Mouse (Mus musculus) ZHBTc4 (cell line): Measurements from ENCODE around the gene Nphs1.
"Not testable (repeated sequence)": the region's sequence is repeated elsewhere in the genome, so short reads cannot be mapped to it uniquely, and the experiment has no call there.

Source experiments
- DNase-seq: peaks from one replicate; pipeline ENCODE4 v3.0.0-alpha.2; 2011; ENCODE audit warnings: low read depth, low spot score

Gene Nphs1

DNA sequence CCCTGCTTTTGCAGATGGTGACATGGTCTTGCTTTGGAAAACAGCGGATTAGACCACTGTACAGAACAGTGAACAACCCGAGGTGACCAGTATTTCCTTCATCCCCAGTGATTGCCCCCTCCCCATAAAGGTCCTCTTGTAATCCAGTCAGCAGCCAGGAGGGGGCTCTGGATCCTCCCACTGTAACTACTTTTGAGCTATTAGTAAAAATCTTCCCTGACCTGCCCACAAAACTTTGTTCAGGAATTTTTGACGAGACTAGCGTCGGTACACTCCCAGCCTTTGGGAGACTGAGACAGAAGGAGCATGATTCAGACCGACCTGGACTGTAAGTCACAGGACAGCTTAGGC, 32.8 kb downstream of the Nphs1 start:
- peak; percentile 61 for DNase-seq

GRCm38 (mm10) chr7:30492765-30493164, 34.6 kb downstream of the Nphs1 start:
- peak; percentile 91 for DNase-seq

GRCm38 (mm10) chr7:30493401-30493931, 35.4 kb downstream of the Nphs1 start, which contains the start of gene Prodh2:
Prodh2 (plus strand) TSS chr7:30493622.
- peak; percentile 73 for DNase-seq

- peak; percentile 64 for DNase-seq
Measured at GRCm38 (mm10) chr7:30495506-30496042, 37.5 kb downstream of the Nphs1 start.

- DNase-seq, result not testable (repeated sequence)
Measured at GRCm38 (mm10) chr7:30501159-30501558, 43.0 kb downstream of the Nphs1 start.

DNA sequence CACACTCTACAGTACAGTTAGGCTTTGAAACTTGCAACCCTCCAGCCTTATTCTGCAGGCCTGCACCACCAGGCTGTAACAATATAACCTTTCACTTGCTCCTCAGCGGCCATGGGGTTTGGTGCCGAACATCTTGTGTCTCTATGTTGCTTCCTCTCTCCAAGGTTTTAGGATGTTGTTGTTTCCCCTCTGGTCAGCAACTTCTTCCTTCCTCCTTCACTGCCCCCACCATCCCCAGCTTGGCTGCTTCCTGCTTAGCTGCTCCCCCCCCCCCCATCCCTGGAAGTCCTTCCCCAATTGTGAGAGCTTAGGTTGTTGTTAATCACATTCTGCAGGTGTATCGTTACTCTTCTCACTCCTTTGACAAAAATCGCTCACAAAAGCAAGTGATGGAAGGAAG, 49.9 kb downstream of the Nphs1 start:
- no peak for DNase-seq

- DNase-seq, result peak; percentile 89
Measured at GRCm38 (mm10) chr7:30515003-30515760, 57.1 kb downstream of the Nphs1 start.

DNA sequence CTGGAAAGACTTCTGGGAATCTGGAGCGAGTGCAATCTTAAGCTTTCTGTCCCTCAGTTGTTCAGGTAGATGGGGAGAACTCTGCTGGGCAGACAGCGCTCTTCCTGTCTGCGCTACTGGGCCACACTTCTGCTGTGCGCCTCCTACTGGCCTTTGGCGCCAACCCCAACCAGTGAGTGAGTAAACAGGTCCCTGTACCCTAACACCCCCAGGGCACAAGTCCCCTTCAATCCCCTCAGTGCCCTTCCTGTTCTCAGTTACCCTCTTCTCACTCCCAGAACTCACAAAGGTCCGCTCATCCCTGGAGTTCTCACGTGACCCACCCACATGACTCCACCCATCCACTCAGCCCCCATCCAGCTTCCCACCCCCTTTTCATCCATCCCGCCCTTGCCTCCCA, 60.2 kb downstream of the Nphs1 start:
- peak; percentile 66 for DNase-seq

DNA sequence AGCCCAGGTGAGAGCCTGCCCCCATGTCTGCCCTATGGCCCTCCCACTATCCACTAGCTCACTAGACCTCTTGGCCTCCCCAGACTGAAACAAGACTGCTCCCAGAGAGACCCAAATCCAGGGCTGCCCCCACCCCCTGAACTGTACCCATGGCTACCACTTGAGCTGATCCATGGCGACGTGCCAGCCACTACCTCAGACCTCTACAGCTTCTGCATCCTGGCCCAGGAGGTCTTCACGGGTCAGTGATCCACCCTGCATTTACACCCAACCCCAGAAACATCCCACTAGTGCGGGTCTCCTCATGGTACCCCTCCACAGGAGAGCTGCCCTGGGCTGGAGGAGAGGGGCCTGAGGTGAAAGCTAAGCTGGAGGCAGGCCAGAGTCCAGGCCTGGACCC, 62.3 kb downstream of the Nphs1 start:
- no peak for DNase-seq

DNA sequence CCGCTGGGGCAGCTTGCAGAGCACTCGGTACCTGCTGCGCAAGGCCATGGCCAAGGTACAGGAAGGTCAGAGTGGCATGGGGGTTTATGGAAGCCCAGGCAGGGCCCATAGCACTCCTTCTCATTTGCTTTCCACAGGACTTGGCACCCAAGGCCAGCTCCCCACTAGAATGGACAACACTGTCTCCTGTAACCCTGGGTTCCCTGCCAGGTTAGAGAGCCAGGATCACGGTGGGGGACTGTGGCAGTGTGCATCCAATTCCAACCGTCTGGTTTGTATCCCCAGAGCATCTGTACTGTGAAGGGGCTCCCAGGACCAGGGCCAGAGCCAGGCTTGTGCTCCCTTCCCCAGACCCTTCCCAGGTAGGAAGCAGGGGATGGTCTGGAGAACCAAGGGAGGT, 62.7 kb downstream of the Nphs1 start:
- no peak for DNase-seq

DNA sequence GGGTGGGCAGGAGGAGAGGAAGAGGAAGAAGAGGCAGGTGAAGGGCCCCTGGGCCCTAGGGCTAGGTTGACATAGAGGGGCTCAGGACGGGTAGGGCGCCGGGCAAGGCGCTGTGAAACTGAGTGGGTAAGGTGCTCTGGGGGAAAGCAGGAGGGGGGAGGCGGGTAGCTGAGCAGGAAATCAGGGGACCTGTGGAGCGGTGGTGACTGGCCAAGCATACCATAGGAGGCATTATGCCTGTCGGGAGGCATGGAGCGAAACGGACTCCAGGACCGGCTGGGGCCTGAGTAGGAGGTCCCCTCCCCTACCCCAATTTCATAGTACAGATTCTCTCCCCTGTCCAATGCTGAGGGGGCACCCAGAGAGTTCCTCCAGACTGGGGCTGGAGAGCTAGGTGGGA, 64.8 kb downstream of the Nphs1 start:
- DNase-seq, result no peak

DNA sequence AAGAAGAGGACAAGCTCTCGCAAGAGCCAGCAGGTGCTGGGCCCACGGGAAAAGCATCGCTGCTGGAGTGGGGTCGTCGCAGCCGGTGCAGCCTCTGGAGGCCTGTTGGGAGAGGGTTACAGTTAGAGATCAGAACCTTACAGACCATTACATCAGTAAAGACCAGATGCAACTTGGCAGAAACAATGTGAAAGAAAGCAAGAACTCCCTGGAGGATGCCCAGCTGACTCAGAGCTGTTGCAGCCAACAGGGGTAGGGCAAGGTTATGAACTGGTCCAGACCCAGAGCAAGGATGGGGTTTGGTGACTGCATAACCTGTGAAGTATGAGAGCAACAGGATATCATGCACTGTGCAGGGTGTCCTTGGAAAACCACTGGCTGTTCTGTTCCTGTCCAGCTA, 66.4 kb downstream of the Nphs1 start:
- DNase-seq, result no peak

- DNase-seq, result peak; percentile 67
Measured at GRCm38 (mm10) chr7:30525954-30526353, 67.8 kb downstream of the Nphs1 start.

GRCm38 (mm10) chr7:30526399-30526798, 68.3 kb downstream of the Nphs1 start:
- no peak for DNase-seq

GRCm38 (mm10) chr7:30526981-30527380, 68.9 kb downstream of the Nphs1 start:
- no peak for DNase-seq

DNA sequence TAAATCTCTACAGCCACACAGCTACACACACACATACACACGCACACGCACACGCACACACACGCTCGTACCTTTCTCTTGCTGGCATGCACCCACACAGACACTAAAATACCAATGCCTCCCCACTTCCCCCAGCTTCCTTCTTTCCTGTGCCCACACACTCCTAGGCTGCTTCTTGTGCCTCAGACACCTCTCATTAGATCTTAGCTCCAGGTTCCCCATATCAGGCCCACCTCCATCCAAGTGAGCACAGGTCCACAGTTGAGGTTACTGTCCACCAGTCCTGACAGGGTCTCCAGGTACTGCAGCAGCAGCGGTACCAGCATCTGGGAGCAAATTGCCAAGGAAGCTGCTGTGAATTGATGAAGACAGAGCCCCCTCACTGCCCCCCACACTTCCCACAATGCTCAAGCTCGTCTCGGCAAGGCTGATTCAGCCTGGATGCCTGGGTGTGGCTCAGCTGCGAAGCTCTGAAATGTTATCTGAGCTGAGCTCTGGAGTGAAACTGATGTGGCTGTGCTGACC, 73.2 kb downstream of the Nphs1 start:
- DNase-seq, result no peak

- no peak for DNase-seq
Measured at GRCm38 (mm10) chr7:30532931-30533330, 74.8 kb downstream of the Nphs1 start.

GRCm38 (mm10) chr7:30533941-30534632, 76.0 kb downstream of the Nphs1 start:
- DNase-seq, result no peak

DNA sequence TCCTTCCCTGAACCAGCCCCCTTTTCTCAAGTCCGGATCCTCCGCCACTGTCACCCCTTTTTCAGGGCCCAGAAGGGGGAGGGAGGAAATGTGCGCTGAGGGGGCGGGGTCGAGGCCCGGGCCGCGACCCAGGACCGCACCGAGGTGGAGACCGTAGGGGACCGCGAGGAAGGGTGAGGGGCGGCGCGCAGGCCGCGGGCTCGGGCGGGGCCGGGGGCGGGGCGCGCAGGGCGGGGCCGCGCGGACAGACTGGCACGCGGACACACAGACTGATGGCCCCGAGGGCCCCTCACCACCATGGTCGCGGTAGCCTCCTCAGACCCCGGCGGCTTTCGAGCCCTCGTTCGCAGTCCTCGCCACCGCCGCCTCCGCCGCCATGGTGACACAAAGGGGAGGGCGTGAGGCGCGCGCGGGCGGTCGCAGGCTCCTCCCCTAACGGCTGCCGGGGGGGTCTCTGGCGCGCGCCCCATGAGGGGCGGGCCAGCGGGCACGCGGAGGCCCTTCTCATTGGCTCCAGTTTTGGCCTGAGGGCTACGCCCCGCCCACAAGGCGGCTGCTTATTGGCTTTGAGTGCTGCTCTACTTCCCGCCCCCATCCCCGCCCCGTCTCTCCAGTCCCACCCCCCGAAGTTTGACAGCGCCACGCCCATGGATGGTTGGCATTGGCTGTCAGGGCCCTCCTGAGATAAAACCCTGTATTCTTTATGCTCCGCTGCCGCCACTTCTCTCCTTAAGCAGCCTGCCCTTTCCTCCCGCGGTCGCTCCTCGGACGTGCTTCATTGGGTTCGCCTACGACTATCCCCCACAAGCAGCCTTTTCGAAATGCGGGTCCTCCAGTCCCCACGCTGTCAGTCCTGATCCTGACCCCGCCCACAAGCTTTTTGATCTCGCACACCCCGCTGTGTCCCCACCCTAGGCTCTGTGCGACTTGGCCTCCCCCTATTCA, 76.8 kb downstream of the Nphs1 start, which contains the start of gene Arhgap33:
TSS of gene Arhgap33 (minus strand) at position 428 of the 945 bp plus-strand sequence.
- DNase-seq, result peak; percentile 96
